Mouse (Mus musculus): ENCODE results near the gene Lypd4. TPM values are rescaled to one million over a fixed set of nuclear protein-coding genes. Genes with fewer than 3 reads are reported as not detected.

Gene Lypd4
- not detected in 2 replicates for polyA plus RNA-seq (2014; fragmentation: Nextera tagmentation; extraction: Ambion mirVana)

- no peak for ATAC-seq (replicated peaks; ENCODE audit: insufficient number of reproducible peaks, low FRiP score, low TSS enrichment)
- Histone ChIP-seq H3K27me3 (ENCODE audit: control insufficient read depth, insufficient read depth, low read length) (peaks cover 28% of the 10 kb centered on the region), H3K4me3 (ENCODE audit: low read depth, low read length) (no peak within 1 kb of the TSS)
These were observed at the start of gene Lypd4, which contains the start of gene Dmrtc2 for GRCm38 (mm10) chr7:24869532-24870165. Gene Lypd4, minus strand, starts transcription at chr7:24869941. Gene Dmrtc2, plus strand, starts transcription at chr7:24870057.

GRCm38 (mm10) chr7:24918763-24919323, 49.1 kb upstream of the Lypd4 start:
- Histone ChIP-seq H3K27ac (ENCODE audit: low read depth, low read length) (no peak overlapping the region), H3K36me3 (ENCODE audit: control insufficient read depth, insufficient read depth, low read length) (peaks cover 45% of the 10 kb centered on the region), H3K9ac (ENCODE audit: low read depth, low read length) (no peak overlapping the region), H3K27me3 (ENCODE audit: control insufficient read depth, insufficient read depth, low read length) (no peaks in the 10 kb centered on the region), H3K4me2 (no peak overlapping the region), H3K4me1 (ENCODE audit: control insufficient read depth, insufficient read depth, low read length) (no peaks in the 10 kb centered on the region), H3K9me3 (replicated peaks; ENCODE audit: control insufficient read depth, low read length) (no peaks in the 10 kb centered on the region), H3K4me3 (ENCODE audit: low read depth, low read length) (no peak overlapping the region)
- no peak for ATAC-seq (replicated peaks; ENCODE audit: insufficient number of reproducible peaks, low FRiP score, low TSS enrichment)
- WGBS (ENCODE audit: insufficient replicate concordance): 92% methylated on average over 20 of the region's 20 CpGs

More at GRCm38 (mm10) chr7:24869532-24870165, at the start of gene Lypd4, which contains the start of gene Dmrtc2:
- H3K9me3 ChIP-seq (replicated peaks; ENCODE audit: control insufficient read depth, low read length): no peaks in the 10 kb centered on the region
- H3K9ac ChIP-seq (ENCODE audit: low read depth, low read length): no peak within 1 kb of the TSS
- no peaks in the 10 kb centered on the region for H3K4me1 ChIP-seq (ENCODE audit: control insufficient read depth, insufficient read depth, low read length)
- no peaks in the 10 kb centered on the region for H3K36me3 ChIP-seq (ENCODE audit: control insufficient read depth, insufficient read depth, low read length)
- no peak within 1 kb of the TSS for H3K27ac ChIP-seq (ENCODE audit: low read depth, low read length)
- no peak within 1 kb of the TSS for H3K4me2 ChIP-seq
- 44% methylated on average over 41 of the region's 41 CpGs for WGBS (ENCODE audit: insufficient replicate concordance)

- 94% methylated on average over 14 of the region's 14 CpGs for WGBS (ENCODE audit: insufficient replicate concordance)
- no peak overlapping the region for H3K4me2 ChIP-seq
- no peaks in the 10 kb centered on the region for H3K27me3 ChIP-seq (ENCODE audit: control insufficient read depth, insufficient read depth, low read length)
- no peak for ATAC-seq (replicated peaks; ENCODE audit: insufficient number of reproducible peaks, low FRiP score, low TSS enrichment)
- peaks cover 3% of the 10 kb centered on the region; the same call in 1 of the 2 replicates for H3K4me1 ChIP-seq (ENCODE audit: control insufficient read depth, insufficient read depth, low read length)
- no peak overlapping the region for H3K27ac ChIP-seq (ENCODE audit: low read depth, low read length)
- H3K4me3 ChIP-seq (ENCODE audit: low read depth, low read length): no peak overlapping the region
- H3K36me3 ChIP-seq (ENCODE audit: control insufficient read depth, insufficient read depth, low read length): peaks cover 11% of the 10 kb centered on the region
- no peak overlapping the region for H3K9ac ChIP-seq (ENCODE audit: low read depth, low read length)
- H3K9me3 ChIP-seq (replicated peaks; ENCODE audit: control insufficient read depth, low read length): no peaks in the 10 kb centered on the region
These were observed 42.7 kb upstream of the Lypd4 start for GRCm38 (mm10) chr7:24912480-24912879.

GRCm38 (mm10) chr7:24907211-24907748, 37.5 kb upstream of the Lypd4 start:
- Histone ChIP-seq H3K27me3 (ENCODE audit: control insufficient read depth, insufficient read depth, low read length) (no peaks in the 10 kb centered on the region), H3K36me3 (ENCODE audit: control insufficient read depth, insufficient read depth, low read length) (no peaks in the 10 kb centered on the region), H3K4me3 (ENCODE audit: low read depth, low read length) (no peak overlapping the region), H3K4me2 (peak overlapping the region; percentile 15; the same call in 1 of the 2 replicates), H3K4me1 (ENCODE audit: control insufficient read depth, insufficient read depth, low read length) (peaks cover 31% of the 10 kb centered on the region), H3K9ac (ENCODE audit: low read depth, low read length) (no peak overlapping the region), H3K9me3 (replicated peaks; ENCODE audit: control insufficient read depth, low read length) (no peaks in the 10 kb centered on the region), H3K27ac (ENCODE audit: low read depth, low read length) (no peak overlapping the region)
- 29% methylated on average over 13 of the region's 13 CpGs for WGBS (ENCODE audit: insufficient replicate concordance)
- no peak for ATAC-seq (replicated peaks; ENCODE audit: insufficient number of reproducible peaks, low FRiP score, low TSS enrichment)

GRCm38 (mm10) chr7:24906551-24906950, 36.8 kb upstream of the Lypd4 start:
- Histone ChIP-seq H3K4me2 (peak overlapping the region; percentile 15), H3K27ac (ENCODE audit: low read depth, low read length) (no peak overlapping the region), H3K36me3 (ENCODE audit: control insufficient read depth, insufficient read depth, low read length) (no peaks in the 10 kb centered on the region), H3K27me3 (ENCODE audit: control insufficient read depth, insufficient read depth, low read length) (no peaks in the 10 kb centered on the region), H3K4me3 (ENCODE audit: low read depth, low read length) (no peak overlapping the region), H3K9me3 (replicated peaks; ENCODE audit: control insufficient read depth, low read length) (no peaks in the 10 kb centered on the region), H3K9ac (ENCODE audit: low read depth, low read length) (no peak overlapping the region), H3K4me1 (ENCODE audit: control insufficient read depth, insufficient read depth, low read length) (peaks cover 37% of the 10 kb centered on the region)
- 18% methylated on average over 6 of the region's 6 CpGs for WGBS (ENCODE audit: insufficient replicate concordance)
- ATAC-seq (replicated peaks; ENCODE audit: insufficient number of reproducible peaks, low FRiP score, low TSS enrichment): no peak

GRCm38 (mm10) chr7:24904936-24905335, 35.2 kb upstream of the Lypd4 start:
- Histone ChIP-seq H3K36me3 (ENCODE audit: control insufficient read depth, insufficient read depth, low read length) (no peaks in the 10 kb centered on the region), H3K27me3 (ENCODE audit: control insufficient read depth, insufficient read depth, low read length) (no peaks in the 10 kb centered on the region), H3K4me1 (ENCODE audit: control insufficient read depth, insufficient read depth, low read length) (peaks cover 37% of the 10 kb centered on the region), H3K4me2 (peak overlapping the region; percentile 75), H3K4me3 (ENCODE audit: low read depth, low read length) (peak overlapping the region; percentile 77), H3K27ac (ENCODE audit: low read depth, low read length) (peak overlapping the region; percentile 62), H3K9me3 (replicated peaks; ENCODE audit: control insufficient read depth, low read length) (no peaks in the 10 kb centered on the region), H3K9ac (ENCODE audit: low read depth, low read length) (peak overlapping the region; percentile 79)
- ATAC-seq (replicated peaks; ENCODE audit: insufficient number of reproducible peaks, low FRiP score, low TSS enrichment): no peak
- 9% methylated on average over 3 of the region's 3 CpGs for WGBS (ENCODE audit: insufficient replicate concordance)

- no peaks in the 10 kb centered on the region for H3K27me3 ChIP-seq (ENCODE audit: control insufficient read depth, insufficient read depth, low read length)
- no peaks in the 10 kb centered on the region for H3K36me3 ChIP-seq (ENCODE audit: control insufficient read depth, insufficient read depth, low read length)
- peak; percentile 93 for ATAC-seq (replicated peaks; ENCODE audit: insufficient number of reproducible peaks, low FRiP score, low TSS enrichment)
- peak overlapping the region; percentile 62 for H3K27ac ChIP-seq (ENCODE audit: low read depth, low read length)
- no peaks in the 10 kb centered on the region for H3K9me3 ChIP-seq (replicated peaks; ENCODE audit: control insufficient read depth, low read length)
- peaks cover 37% of the 10 kb centered on the region for H3K4me1 ChIP-seq (ENCODE audit: control insufficient read depth, insufficient read depth, low read length)
- WGBS (ENCODE audit: insufficient replicate concordance): under 1% methylated on average over 30 of the region's 30 CpGs
- H3K9ac ChIP-seq (ENCODE audit: low read depth, low read length): peak overlapping the region; percentile 86
- H3K4me2 ChIP-seq: peak overlapping the region; percentile 75
- peak overlapping the region; percentile 77 for H3K4me3 ChIP-seq (ENCODE audit: low read depth, low read length)
These were observed 34.3 kb upstream of the Lypd4 start for GRCm38 (mm10) chr7:24904070-24904483.

- WGBS (ENCODE audit: insufficient replicate concordance): 29% methylated on average over 10 of the region's 10 CpGs
- no peaks in the 10 kb centered on the region for H3K9me3 ChIP-seq (replicated peaks; ENCODE audit: control insufficient read depth, low read length)
- H3K9ac ChIP-seq (ENCODE audit: low read depth, low read length): peak overlapping the region; percentile 86
- peak overlapping the region; percentile 91 for H3K27ac ChIP-seq (ENCODE audit: low read depth, low read length)
- H3K27me3 ChIP-seq (ENCODE audit: control insufficient read depth, insufficient read depth, low read length): no peaks in the 10 kb centered on the region
- H3K4me1 ChIP-seq (ENCODE audit: control insufficient read depth, insufficient read depth, low read length): peaks cover 37% of the 10 kb centered on the region
- H3K4me3 ChIP-seq (ENCODE audit: low read depth, low read length): peak overlapping the region; percentile 77
- ATAC-seq (replicated peaks; ENCODE audit: insufficient number of reproducible peaks, low FRiP score, low TSS enrichment): no peak
- no peaks in the 10 kb centered on the region for H3K36me3 ChIP-seq (ENCODE audit: control insufficient read depth, insufficient read depth, low read length)
- peak overlapping the region; percentile 75 for H3K4me2 ChIP-seq
These were observed 33.7 kb upstream of the Lypd4 start for GRCm38 (mm10) chr7:24903444-24903825.

Data from heart, embryonic 11.5 days (tissue).